Mouse (Mus musculus): Measurements from ENCODE around the gene Ascl3.

Ascl3 gene

GRCm38 (mm10) chr7:109731626-109732025 is at the start of gene Ascl3:
Ascl3 (minus strand) TSS chr7:109731726.
- DNase-seq = no peak

- DNase-seq = no peak
These were observed 49.6 kb upstream of the Ascl3 start for GRCm38 (mm10) chr7:109781087-109781469.

- no peak for DNase-seq
These were observed 40.7 kb upstream of the Ascl3 start for GRCm38 (mm10) chr7:109772251-109772650.

- no peak for DNase-seq
These were observed 37.3 kb upstream of the Ascl3 start for GRCm38 (mm10) chr7:109768699-109769383.

- no peak for DNase-seq
These were observed 36.2 kb upstream of the Ascl3 start for GRCm38 (mm10) chr7:109767575-109768350.

GRCm38 (mm10) chr7:109764009-109764408 is 32.5 kb upstream of the Ascl3 start:
- no peak for DNase-seq

GRCm38 (mm10) chr7:109756291-109756690 is 24.8 kb upstream of the Ascl3 start:
- peak; percentile 81 for DNase-seq

GRCm38 (mm10) chr7:109754034-109754433 is 22.5 kb upstream of the Ascl3 start:
- no peak for DNase-seq

GRCm38 (mm10) chr7:109752008-109752925 is 20.7 kb upstream of the Ascl3 start, which contains the start of gene Tmem9b:
Tmem9b (minus strand) TSS chr7:109752875.
- peak; percentile 82 for DNase-seq

- peak; percentile 20 for DNase-seq
These were observed 20.0 kb upstream of the Ascl3 start for GRCm38 (mm10) chr7:109751427-109752007.

- peak; percentile 35 for DNase-seq
These were observed 16.2 kb upstream of the Ascl3 start for GRCm38 (mm10) chr7:109747747-109748146.

GRCm38 (mm10) chr7:109741703-109742102 is 10.2 kb upstream of the Ascl3 start:
- no peak for DNase-seq

GRCm38 (mm10) chr7:109741060-109741459 is 9.5 kb upstream of the Ascl3 start:
- DNase-seq = no peak

- no peak for DNase-seq
These were observed 8.4 kb upstream of the Ascl3 start for GRCm38 (mm10) chr7:109739822-109740370.

- DNase-seq = peak; percentile 40
These were observed 3.3 kb upstream of the Ascl3 start for GRCm38 (mm10) chr7:109734806-109735205.

- DNase-seq = no peak
These were observed 7.8 kb downstream of the Ascl3 start, which contains the start of gene BC051019 for GRCm38 (mm10) chr7:109723697-109724096. BC051019 (minus strand) TSS chr7:109723850.

- DNase-seq = no peak
These were observed 8.4 kb downstream of the Ascl3 start for GRCm38 (mm10) chr7:109723114-109723513.

GRCm38 (mm10) chr7:109722618-109723017 is 8.9 kb downstream of the Ascl3 start:
- no peak for DNase-seq

GRCm38 (mm10) chr7:109719286-109719685 is 12.2 kb downstream of the Ascl3 start:
- DNase-seq = peak; percentile 38

- DNase-seq = no peak
These were observed 18.0 kb downstream of the Ascl3 start for GRCm38 (mm10) chr7:109713434-109713982.

- no peak for DNase-seq
These were observed 19.3 kb downstream of the Ascl3 start for GRCm38 (mm10) chr7:109712198-109712597.

- no peak for DNase-seq
These were observed 21.5 kb downstream of the Ascl3 start for GRCm38 (mm10) chr7:109710069-109710468.

Measured in kidney, adult 9 months (tissue).